Mouse (Mus musculus): ENCODE results near the gene Tmcc3. TPM values are rescaled to one million over a fixed set of nuclear protein-coding genes. Genes with fewer than 3 reads are reported as not detected.

The Tmcc3 gene
- total and polyA plus RNA-seq, 2 experiments from 2014 or later = 4.1 to 10.0 TPM

GRCm38 (mm10) chr10:94638599-94638998, 326.9 kb downstream of the Tmcc3 start:
- Histone ChIP-seq H3K27me3 (ENCODE audit: control insufficient read depth, insufficient read depth, low read length) (no peaks in the 10 kb centered on the region), H3K4me3 (ENCODE audit: low read depth, low read length) (no peak overlapping the region), H3K4me2 (ENCODE audit: low read depth, low read length) (no peak overlapping the region), H3K9me3 (replicated peaks; ENCODE audit: control insufficient read depth, low read length) (no peaks in the 10 kb centered on the region), H3K36me3 (replicated peaks; ENCODE audit: control insufficient read depth, insufficient read depth, low read length) (no peaks in the 10 kb centered on the region), H3K9ac (replicated peaks; ENCODE audit: low read depth, low read length) (no peak overlapping the region), H3K27ac (ENCODE audit: low read depth) (no peak overlapping the region), H3K4me1 (ENCODE audit: control insufficient read depth, insufficient read depth) (no peaks in the 10 kb centered on the region)
- 84% methylated on average over 5 of the region's 5 CpGs for WGBS
- TF ChIP-seq CTCF (IDR thresholded peaks at IDR 0.05; ENCODE audit: low read depth) (no peak), EP300 (IDR thresholded peaks at IDR 0.05; ENCODE audit: low read depth) (no peak)
- no peak for ATAC-seq (ENCODE audit: insufficient read depth, low read depth)
- DNase-seq (ENCODE audit: low spot score) = no peak

- Histone ChIP-seq H3K9ac (replicated peaks; ENCODE audit: low read depth, low read length) (no peak overlapping the region), H3K4me1 (ENCODE audit: control insufficient read depth, insufficient read depth) (no peaks in the 10 kb centered on the region), H3K27ac (ENCODE audit: low read depth) (no peak overlapping the region), H3K4me2 (ENCODE audit: low read depth, low read length) (no peak overlapping the region), H3K9me3 (replicated peaks; ENCODE audit: control insufficient read depth, low read length) (no peaks in the 10 kb centered on the region), H3K36me3 (replicated peaks; ENCODE audit: control insufficient read depth, insufficient read depth, low read length) (no peaks in the 10 kb centered on the region), H3K4me3 (ENCODE audit: low read depth, low read length) (no peak overlapping the region), H3K27me3 (ENCODE audit: control insufficient read depth, insufficient read depth, low read length) (no peaks in the 10 kb centered on the region)
- no peak for TF ChIP-seq EP300 (IDR thresholded peaks at IDR 0.05; ENCODE audit: low read depth)
- no peak for TF ChIP-seq CTCF (IDR thresholded peaks at IDR 0.05; ENCODE audit: low read depth)
- DNase-seq (ENCODE audit: low spot score) (no peak), ATAC-seq (ENCODE audit: insufficient read depth, low read depth) (no peak)
- 60% methylated on average over 5 of the region's 5 CpGs for WGBS
Measured at GRCm38 (mm10) chr10:94639281-94639680, 327.5 kb downstream of the Tmcc3 start.

- TF ChIP-seq EP300 (IDR thresholded peaks at IDR 0.05; ENCODE audit: low read depth) (no peak), CTCF (IDR thresholded peaks at IDR 0.05; ENCODE audit: low read depth) (no peak)
- 58% methylated on average over 5 of the region's 5 CpGs for WGBS
- no peak for ATAC-seq (ENCODE audit: insufficient read depth, low read depth)
- Histone ChIP-seq H3K27ac (ENCODE audit: low read depth) (no peak overlapping the region), H3K9me3 (replicated peaks; ENCODE audit: control insufficient read depth, low read length) (no peaks in the 10 kb centered on the region), H3K4me3 (ENCODE audit: low read depth, low read length) (no peak overlapping the region), H3K9ac (replicated peaks; ENCODE audit: low read depth, low read length) (no peak overlapping the region), H3K4me1 (ENCODE audit: control insufficient read depth, insufficient read depth) (no peaks in the 10 kb centered on the region), H3K36me3 (replicated peaks; ENCODE audit: control insufficient read depth, insufficient read depth, low read length) (no peaks in the 10 kb centered on the region), H3K4me2 (ENCODE audit: low read depth, low read length) (no peak overlapping the region), H3K27me3 (ENCODE audit: control insufficient read depth, insufficient read depth, low read length) (no peaks in the 10 kb centered on the region)
- no peak for DNase-seq (ENCODE audit: low spot score)
Measured at GRCm38 (mm10) chr10:94640067-94640466, 328.3 kb downstream of the Tmcc3 start.

Small RNAs within 50 kb of the gene (microRNA-seq; reads per million reads assigned to microRNA genes)
- gene Mir7211 = not detected

Other genes with a start within 250 kb of the Tmcc3 start
- gene Nr2c1, start 163.9 kb upstream of the Tmcc3 start, total RNA-seq (2014; rRNA removed; ENCODE audit: low replicate concordance) = 4.8 and 11.7 TPM in 2 replicates
- 5.2 and 5.3 TPM in 2 replicates for gene Nr2c1, start 163.9 kb upstream of the Tmcc3 start, polyA plus RNA-seq (2015; fragmentation: Nextera tagmentation; extraction: Ambion mirVana)
- gene Ndufa12, start 113.2 kb upstream of the Tmcc3 start, total RNA-seq (2014; rRNA removed; ENCODE audit: low replicate concordance) = 400 and 502 TPM in 2 replicates
- 1,221 and 1,258 TPM in 2 replicates for gene Ndufa12, start 113.2 kb upstream of the Tmcc3 start, polyA plus RNA-seq (2015; fragmentation: Nextera tagmentation; extraction: Ambion mirVana)
- gene Gm4792, start 13.2 kb upstream of the Tmcc3 start, total RNA-seq (2014; rRNA removed; ENCODE audit: low replicate concordance) = not detected in 2 replicates
- not detected in 2 replicates for gene Gm4792, start 13.2 kb upstream of the Tmcc3 start, polyA plus RNA-seq (2015; fragmentation: Nextera tagmentation; extraction: Ambion mirVana)

Data from heart, postnatal 0 days (tissue).